Mouse (Mus musculus): ENCODE results near the gene Napsa.

The Napsa gene

DNA sequence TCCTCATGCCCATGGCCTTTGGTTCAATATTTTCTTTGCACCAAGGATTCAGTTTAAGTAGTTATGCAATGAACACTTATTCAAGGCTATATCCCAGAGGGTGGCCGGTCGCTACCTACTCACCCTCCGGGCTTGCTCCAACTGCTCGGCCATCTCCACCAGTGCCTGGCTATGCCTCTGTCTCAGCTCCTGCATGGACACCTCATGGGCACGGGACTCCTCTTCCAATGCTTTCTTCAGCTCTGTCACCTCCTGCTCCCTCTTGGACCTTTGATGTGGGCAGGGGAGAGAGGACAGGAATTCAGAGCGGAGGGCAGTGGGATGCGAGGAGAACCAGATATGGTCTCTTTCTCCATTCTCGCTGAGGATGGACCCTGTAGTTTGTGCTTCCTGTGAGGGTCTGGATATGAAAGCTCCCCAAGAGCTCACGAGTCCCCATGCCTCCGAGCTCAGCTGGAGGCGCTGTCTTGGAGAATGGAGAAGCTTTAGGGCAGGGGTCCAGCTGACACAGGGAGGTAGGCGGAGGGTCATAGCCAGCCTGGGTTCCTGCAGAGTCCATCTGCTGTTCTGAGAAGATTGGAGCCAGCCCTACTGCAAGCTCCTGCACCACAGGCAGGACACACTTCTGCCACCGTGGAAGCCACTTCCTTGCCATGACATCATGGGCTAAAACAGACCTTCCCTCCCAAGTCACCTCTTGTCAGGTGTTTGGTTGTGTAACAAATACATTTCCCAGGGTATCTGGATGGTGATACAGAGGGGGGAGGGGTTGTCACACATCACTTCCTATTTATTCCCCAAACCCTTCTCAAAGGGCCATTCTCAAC, 53.3 kb downstream of the Napsa start:
- DNase-seq (ENCODE audit: low spot score in 2 of 2), result no peak

DNA sequence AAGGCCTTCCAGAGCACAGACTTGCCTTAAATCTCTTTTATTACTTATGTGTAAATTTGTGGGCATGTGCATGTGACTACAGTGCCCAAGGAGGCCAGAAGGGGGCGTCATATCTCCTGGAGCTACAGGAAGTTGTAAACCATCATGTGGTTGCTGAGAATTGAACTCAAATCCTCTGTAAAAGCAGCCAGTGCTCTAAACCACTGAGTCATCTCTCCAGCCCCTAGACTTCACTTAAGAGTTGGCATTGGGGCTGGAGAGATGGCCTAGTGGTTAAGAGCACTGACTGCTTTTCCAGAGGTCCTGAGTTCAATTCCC, 53.8 kb downstream of the Napsa start:
- DNase-seq (ENCODE audit: low spot score in 2 of 2), result no peak

DNA sequence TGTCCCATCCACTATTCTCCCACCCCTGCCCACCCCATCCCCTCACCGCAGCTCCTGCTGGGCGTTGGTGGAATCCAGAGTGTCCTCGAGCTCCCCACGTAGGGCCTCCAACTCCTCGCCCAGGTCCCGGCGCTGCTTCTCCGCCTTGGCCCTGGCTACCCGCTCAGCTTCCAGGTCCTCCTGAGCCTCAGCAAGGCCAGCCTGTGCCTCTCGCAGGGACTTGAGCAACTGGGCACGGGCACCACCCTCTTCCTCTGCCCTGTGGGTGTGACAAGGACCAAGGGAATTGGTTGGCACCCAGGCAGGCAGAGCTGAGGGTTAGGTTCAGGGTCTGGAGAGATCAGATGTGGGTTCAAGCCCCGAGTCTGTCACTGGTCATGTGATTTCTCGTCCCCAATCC, 54.8 kb downstream of the Napsa start:
- no peak for DNase-seq (ENCODE audit: low spot score in 2 of 2)

DNA sequence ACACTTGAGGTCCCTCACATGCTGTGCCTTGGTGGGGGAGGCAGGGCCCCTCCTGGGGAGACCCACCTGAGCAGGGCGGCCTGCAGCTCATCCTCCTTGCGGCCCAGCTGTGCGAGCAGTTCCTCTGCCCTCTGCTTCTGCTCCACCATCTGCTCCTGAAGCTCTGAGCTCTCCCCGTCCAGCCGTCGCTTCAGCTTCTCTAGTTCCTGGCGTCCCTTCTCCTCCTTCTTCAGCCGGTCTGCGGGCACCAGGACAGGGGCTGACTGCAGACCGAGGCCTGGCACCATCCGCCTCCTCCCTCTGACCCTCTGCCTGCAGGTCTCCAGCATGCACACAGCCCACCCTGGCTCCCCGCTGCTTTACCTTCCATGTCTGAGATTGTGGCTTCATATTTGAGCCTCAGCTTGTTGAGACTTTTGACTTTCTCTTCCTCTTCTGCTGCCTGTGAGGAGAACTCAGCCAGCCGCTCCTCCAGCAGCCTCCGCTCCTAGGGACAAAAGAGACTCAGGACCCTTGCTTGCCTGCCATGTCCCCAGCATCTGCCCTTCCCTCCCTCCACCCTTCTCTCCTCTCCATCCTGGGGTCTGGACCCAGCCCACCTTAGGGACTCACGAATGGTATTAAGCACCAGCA, 56.3 kb downstream of the Napsa start:
- no peak for DNase-seq (ENCODE audit: low spot score in 2 of 2)

DNA sequence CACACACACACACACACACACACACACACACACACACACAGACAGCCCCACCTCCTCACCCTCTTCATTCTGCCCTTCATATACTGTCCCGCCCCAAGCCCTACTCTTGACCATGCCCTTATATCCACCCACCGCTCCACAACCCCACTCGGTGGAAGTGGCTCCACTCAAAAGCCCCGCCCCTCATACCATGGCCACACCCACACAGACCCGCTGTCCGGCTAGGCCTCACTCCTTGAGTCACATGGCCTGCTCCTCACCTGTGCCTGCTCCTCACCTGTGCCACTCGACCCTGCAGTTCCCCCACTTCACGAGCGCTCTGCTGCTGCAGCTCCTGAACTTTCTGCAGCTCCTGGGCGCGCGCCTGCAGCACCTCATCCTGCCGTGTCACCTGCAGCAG, 58.3 kb downstream of the Napsa start:
- no peak for DNase-seq (ENCODE audit: low spot score in 2 of 2)

- no peak for DNase-seq (ENCODE audit: low spot score in 2 of 2)
Measured at GRCm38 (mm10) chr7:44632676-44633075, 60.5 kb downstream of the Napsa start.

- DNase-seq (ENCODE audit: low spot score in 2 of 2), result no peak
Measured at GRCm38 (mm10) chr7:44633407-44633806, 61.2 kb downstream of the Napsa start.

All from frontal cortex, postnatal 25 days (tissue).